Mouse (Mus musculus) fibroblast of lung, adult 2 months (primary cell): Measurements from ENCODE around the gene Crtac1.

Experiments
- DNase-seq: peaks from one replicate; pipeline ENCODE4 v3.0.0-alpha.2; 2011; ENCODE audit warnings: low read depth

Crtac1 gene

GRCm38 (mm10) chr19:42328160-42328559, 103.4 kb downstream of the Crtac1 start:
- DNase-seq = no peak

DNA sequence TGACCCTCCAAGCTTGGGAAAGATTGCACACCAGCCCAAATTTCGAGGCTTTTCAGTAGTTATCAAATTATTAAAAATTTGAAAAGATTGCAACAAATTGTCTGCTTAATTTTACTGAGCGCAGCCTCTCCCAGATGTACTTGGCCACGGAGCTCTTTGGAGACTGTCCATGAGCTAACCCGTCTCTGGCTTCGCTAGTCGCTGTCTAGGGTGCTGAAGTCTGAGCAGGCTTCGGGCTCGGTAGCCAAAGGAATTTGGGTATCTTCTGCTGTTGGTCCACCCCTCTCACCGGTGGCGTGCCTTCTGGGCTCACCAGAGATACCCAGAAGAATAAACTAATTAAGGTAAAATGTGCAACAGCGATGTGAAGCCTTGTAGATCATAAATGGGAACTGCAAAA, 105.7 kb downstream of the Crtac1 start:
- DNase-seq = peak; percentile 6

DNA sequence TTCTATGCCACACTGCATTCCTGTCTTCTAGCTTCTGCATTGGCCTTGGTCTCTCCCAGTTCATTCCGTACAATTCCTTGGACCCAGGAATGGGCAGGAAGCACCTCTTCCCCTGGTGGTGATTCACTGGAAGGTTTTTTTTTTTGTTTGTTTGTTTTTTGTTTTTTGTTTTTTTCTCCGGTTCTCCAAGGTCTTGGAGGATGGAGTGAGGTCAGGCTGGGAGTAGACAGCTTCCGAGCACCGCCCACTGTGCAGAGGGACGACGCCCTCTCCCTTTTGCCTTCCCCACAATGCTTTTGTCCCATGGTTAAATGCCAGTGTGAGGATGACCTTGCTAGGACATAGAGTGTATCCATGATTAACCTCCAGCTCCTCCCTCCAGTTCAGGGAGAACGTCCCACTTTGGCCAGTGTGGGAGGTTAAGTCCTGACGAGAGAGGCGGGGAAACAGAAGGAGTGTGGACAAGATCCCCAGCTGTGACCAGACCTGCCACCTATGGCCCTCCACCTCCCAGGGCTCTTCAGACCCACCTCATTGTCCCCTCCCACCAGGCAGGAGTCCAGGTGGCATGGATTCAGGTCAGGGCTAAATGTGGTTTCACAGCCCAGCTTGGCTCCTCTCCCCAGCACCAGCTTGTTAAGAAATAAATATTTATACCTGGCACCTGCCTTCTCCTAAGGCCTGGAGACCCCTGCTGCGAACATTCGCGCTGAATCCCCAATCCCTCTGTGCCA, 109.1 kb downstream of the Crtac1 start:
- no peak for DNase-seq

GRCm38 (mm10) chr19:42321936-42322335, 109.6 kb downstream of the Crtac1 start:
- DNase-seq = no peak

- peak; percentile 28 for DNase-seq
Observed at GRCm38 (mm10) chr19:42317648-42318425, 113.7 kb downstream of the Crtac1 start.

GRCm38 (mm10) chr19:42316998-42317397, 114.6 kb downstream of the Crtac1 start:
- DNase-seq = no peak

DNA sequence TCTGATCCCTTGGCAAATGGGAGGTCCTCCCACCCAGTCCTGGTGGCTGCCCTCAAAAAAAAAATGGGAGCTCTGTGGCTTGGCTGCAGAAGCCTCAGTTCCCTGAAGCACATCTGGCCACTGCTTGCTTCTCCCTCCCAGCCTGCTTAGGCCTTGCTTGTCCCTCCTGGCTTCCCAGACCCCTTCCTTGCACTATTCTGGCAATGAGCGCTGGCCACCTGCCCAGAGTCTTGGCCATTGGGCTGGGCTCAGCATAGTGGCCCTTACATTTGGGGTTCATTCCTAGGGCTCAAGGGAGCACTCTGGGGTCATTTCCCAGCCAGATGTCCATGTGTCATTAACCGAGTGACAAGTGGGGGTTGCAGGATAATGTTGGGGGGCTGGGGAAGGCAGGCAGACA, 115.1 kb downstream of the Crtac1 start:
- DNase-seq = no peak

- DNase-seq = peak; percentile 41
Observed at GRCm38 (mm10) chr19:42315914-42316313, 115.7 kb downstream of the Crtac1 start.

DNA sequence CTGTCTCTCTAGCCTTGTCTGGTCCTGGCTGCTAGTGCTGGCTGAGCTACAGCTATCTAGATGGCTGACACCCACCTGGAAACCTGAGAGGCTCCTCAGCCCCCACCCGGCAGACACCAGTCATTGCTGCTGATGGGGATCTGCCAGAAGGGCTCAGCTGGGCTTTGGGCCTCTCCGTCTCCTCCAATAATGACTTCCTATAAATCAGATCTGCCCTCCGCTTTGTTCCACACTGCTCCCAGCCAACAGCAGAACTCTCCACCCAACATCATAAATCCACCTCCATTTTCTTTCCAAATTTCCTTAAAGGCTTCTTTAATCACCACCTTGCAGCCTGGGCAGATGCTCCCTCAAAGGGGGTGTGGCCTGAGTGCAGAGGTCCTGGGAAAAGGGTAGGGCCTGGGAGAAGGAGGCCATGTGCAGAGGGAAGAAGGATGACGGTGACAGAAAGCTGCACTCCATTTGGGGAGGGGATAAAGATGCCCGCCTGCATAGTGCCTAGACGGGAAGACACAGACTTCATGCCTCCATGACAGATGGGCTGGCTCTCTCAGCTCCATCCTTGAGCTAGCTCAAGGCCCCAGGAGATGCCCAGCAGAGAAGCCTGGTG, 116.4 kb downstream of the Crtac1 start:
- DNase-seq = no peak

DNA sequence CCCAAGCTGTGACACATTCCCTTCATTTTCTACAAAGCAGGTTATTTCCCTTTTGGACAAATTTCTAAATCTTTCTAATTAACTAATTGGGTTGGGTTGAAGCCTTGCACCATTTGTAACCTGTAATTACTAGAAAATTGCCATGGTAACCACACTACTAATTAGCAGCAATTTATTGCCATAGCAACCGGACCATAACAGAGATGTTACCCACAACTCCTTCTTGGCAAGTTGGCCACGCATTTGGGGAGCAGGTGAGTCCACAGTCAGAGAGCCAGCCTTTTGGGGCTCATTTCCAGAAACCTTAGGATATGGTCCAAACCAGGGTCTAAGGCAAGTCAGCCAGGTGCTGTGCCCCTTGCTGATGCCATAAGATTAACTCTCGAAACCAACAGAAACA, 119.4 kb downstream of the Crtac1 start:
- no peak for DNase-seq

- no peak for DNase-seq
Observed at GRCm38 (mm10) chr19:42311332-42311731, 120.3 kb downstream of the Crtac1 start.

DNA sequence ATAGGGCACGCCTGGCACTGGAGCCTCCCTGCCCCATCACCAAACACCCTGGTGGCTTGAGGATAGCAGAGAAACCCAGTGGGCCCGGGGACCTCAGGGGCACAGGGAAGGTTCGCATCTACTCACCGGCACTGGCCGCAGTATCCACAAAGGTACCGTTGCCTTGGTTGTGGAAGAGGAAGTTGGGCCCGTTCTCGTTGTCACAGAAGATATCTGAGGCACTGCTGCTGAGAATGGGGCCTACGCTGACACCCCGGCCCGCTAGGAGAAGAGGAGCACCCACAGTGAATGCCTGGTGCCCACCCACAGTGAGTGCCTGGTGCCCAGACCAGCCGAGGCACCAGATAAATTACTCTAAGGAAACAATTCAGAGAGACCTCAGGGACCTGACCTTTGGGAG, 122.7 kb downstream of the Crtac1 start:
- DNase-seq = no peak

DNA sequence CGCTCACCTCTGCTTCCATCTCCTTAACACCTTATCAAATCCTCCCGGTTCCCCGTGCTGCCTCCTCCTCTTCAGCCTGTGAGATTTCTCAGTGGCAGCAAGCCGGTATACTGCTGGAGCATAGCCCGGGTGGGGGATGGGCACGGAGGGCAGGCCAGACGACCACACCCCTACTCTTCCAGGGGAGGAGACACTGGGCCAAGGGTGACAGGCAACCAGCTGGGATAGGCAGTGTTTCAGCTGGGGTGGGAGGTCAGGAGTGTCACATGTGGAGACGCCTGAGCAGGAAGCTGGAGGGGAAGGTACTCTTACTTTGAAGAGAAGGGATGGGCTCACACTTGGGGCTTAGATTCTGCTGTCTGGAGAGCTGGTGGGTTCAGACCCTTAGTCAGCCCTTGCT, 124.6 kb downstream of the Crtac1 start:
- DNase-seq = no peak

DNA sequence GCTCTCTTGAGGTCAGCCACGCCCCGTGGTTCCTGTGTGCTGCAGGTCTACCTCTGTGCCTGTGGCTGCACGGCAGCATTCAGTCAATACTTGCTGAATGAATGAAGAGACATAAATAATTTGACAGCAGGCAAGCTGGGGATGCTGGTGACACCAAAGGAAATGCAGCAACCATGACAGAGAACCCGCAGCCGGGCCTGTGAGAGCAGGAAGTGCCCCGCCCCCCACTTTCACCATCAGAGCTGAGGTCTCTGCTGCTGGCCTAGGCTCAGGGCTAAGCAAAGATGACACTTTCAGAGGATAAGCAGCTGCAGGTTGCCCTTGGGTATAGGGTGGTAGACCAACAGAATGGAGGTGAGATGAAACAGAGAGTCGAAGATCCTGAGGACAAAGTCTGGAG, 125.4 kb downstream of the Crtac1 start:
- no peak for DNase-seq

GRCm38 (mm10) chr19:42305746-42306145, 125.8 kb downstream of the Crtac1 start:
- no peak for DNase-seq

DNA sequence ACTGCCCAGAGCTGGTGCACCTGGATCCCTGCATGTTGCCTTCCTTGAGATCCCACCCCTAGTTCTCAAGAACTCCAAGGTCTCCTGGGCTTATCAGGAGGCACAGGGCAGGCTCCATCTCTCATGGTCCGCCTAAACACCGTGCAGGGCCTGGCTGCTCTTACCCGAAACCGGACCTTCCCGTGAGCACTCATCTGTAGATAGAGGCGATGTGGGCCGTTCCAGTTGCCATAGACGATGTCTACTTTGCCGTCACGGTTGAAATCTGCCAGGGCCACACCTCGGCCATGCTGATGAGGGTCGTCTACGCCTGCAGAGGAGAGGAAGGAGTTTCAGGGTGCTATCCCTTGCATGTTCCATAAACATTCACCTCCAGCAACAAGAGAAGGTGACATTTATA, 127.1 kb downstream of the Crtac1 start:
- DNase-seq = no peak

DNA sequence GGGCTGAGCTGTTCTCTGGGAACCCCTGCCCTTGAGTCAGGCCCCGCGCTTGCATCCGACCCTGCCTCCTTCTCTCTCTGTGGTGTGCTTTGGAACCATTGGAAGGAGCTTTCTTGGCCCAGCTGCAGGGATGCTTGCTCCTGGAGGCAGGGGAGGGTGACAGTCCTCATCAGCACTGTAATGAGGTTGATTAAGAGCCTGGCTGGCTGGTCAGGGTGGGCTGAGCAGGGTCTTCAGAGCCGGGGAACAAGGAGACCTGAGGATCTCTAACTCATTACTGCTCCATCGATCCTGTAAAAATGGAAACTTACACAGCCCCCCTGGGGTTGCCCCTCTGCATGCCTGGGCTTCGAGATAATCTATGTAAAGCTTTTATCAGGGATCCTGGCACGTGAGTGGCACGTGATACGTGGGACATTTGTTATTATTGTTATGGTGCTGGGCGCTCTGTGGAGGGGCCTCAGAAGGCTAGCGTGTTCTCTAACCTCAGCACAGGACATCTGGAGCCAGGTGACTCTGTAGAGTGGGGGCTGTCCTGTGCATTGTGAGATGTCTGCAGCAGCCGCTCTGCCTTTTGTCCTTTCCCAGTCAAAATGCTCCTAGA, 128.3 kb downstream of the Crtac1 start:
- DNase-seq = no peak

GRCm38 (mm10) chr19:42293216-42293615, 138.4 kb downstream of the Crtac1 start:
- DNase-seq = no peak

DNA sequence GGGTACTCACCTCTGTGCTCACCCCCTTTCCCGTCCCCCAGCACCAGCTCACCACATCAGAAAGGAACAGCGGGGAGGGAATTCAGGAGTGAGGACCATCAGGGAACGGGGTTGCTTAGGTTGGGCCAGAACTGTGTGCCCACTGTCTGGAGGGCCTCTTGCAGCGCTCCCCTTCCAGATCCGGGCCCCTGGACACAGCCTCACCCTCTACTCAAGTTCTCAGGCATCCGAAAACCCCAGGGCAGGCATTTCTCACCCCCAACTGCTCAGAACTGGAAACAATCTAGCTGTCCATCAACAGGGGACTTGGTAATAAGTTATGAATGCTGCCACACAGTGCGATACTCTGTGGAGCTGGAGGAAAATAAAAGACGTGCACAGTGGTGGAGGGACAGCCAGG, 139.5 kb downstream of the Crtac1 start:
- DNase-seq = no peak

DNA sequence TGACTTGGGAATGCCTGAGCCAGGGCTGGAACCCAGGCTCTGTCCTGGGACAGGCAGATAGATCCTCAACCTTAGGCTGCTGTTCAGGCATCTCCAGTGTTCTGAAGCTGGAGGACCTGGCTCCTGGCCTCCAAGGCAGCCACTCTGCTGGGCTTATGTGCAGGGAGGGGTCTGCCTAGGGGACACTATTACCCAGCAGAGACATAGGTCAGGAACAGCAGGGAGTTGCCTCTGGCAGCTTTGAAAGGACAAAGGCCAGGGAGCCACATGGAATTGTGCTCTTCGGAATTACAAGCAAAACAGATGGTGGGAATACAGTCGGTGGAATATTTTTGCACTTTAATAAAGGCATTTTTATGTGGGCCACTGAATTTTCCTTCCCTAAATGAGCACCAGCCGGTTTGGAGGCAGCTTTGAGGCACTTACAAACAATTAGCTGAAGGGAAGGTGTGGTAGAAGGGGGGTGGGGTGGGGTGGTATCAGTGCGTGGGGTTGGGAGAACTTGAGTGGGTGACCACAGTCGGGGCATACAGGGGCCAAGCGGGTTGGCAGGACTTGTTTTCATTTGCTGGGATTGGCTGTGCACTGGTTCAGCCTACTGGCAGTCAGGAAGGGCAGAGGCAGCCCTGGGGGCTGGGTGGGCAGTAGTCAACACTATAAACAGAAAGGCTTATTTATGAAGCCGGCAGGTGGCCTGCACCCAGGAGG, 140.5 kb downstream of the Crtac1 start:
- DNase-seq = no peak

DNA sequence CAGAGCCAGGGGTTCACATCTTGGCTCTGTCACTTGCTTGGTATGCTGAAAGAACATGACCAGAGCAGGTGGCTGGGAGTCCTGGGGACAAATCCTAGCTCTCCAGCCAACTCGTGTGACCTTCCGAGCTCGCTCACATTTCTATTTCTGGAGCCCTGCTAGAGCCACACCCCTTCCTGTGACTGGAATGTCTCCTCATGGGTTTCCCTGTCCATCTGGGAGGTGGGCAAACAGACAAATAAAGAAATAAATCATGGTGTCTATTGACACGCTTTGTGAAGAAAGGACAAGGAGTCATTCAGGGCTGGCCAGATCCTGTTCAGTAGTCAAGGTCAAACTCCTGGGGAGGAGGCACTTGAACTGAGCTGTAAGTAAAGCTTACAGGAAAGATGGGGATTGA, 143.2 kb downstream of the Crtac1 start:
- DNase-seq = no peak

DNA sequence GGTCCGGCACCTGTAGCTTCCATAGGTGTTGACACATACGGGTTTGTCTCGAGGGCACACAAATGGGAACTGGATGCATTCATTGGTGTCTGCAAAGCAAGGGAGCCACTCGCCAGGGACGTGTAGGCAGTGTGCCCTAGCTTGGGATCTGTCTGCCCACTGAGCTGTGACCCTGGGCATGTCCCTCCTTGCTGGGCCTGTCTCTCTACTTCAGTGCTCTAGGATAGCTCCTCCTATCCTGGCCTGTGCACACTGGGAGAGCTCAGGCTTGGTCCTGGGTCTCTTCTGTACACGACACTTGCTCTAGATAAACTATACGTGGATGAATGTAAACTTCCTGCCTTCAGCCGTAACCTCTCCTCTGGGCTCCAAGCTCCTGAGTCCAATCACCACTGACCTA, 147.4 kb downstream of the Crtac1 start:
- no peak for DNase-seq
